Mouse (Mus musculus) frontal cortex, postnatal 25 days (tissue): Measurements from ENCODE around the gene Dnmt3l.
"Not testable (repeated sequence)": the region's sequence is repeated elsewhere in the genome, so short reads cannot be mapped to it uniquely, and the experiment has no call there.

ENCODE experiments used
- DNase-seq, 2 experiments: peaks; one replicate each; pipeline ENCODE4 v3.0.0; 2022; ENCODE audit warnings: low spot score in 2 of 2

Gene Dnmt3l

DNA sequence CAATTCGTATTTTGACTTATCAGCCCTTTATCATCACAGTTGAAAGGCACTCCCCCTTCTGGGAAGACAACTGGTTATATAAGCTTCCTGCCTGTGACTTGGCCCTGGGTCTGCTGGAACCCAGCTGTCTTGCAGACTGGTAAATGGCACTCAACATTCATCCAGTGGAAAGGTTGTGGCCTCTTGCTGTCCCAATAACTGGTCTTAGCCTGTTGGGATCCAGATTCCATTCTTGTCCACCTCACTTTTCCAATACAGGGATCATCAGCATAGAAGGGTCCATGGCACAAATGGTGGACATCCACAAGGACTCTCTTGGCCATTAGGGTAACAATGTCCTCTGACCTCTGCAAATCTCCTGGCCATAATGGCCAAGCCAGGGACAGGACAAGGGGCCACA lies 42.3 kb downstream of the Dnmt3l start:
- no peak for DNase-seq

- no peak for DNase-seq
These were observed 44.0 kb downstream of the Dnmt3l start for GRCm38 (mm10) chr10:78085711-78086110.

GRCm38 (mm10) chr10:78086444-78087061 lies 44.8 kb downstream of the Dnmt3l start:
- no peak for DNase-seq

GRCm38 (mm10) chr10:78087101-78087511 lies 45.4 kb downstream of the Dnmt3l start:
- DNase-seq: no peak

GRCm38 (mm10) chr10:78090246-78090645 lies 48.5 kb downstream of the Dnmt3l start:
- DNase-seq: no peak

- DNase-seq: no peak
These were observed 49.2 kb downstream of the Dnmt3l start for GRCm38 (mm10) chr10:78090706-78091491.

DNA sequence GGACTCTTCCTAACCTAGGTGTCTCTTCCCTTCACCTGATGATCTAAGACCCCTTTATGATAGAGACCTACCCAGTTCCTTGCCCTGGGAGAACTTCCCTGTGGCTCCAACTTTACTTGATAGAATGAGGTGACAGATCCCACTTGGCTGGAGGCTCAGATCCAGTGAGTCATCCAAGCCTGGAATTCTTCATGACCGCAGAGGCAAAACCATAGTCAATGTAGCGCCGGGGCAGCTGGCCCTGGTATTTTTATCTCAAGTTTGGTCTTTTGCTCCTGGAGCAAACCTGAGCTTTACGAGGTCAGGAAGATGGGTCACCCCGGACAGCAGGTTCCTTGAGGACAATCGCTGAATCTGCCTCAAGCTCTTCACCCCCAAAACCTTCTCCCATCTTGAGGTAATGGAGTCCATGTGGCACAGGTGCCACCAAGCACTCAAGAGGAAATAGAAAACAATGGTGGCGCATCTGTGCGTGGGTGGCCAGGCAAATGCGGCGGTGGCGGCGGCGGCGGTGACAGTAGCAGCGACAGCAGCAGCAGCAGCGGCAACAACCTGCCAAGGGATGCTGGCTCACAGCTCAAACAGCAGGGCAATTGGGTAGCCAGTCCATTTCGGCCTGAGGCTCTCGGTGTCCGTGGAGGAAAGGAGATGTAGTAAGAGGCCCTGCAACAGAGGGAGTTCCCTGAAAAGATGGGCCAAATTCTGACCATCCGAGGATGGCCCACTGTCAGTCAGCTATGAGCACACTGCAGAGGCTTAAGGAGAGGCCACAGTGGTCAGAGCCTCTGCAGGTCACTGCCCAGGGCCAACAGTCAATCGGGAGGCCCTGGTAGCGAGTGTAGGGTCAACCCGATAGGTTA lies 50.3 kb downstream of the Dnmt3l start:
- no peak for DNase-seq

DNA sequence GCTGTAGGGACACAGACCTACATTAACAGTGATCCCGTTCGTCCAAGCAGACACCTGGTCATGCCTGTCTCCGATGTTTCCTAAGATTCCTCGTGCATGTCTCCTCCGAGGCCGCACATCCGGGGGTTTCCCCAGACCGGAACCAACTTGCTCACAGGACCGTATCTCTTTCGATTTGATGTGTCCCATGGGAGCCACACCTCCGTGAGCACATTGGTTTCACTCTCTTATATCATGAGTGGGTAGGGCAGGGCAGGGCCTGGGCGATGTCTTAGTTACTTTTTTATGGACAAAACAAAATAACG lies 50.9 kb downstream of the Dnmt3l start:
- DNase-seq: no peak

DNA sequence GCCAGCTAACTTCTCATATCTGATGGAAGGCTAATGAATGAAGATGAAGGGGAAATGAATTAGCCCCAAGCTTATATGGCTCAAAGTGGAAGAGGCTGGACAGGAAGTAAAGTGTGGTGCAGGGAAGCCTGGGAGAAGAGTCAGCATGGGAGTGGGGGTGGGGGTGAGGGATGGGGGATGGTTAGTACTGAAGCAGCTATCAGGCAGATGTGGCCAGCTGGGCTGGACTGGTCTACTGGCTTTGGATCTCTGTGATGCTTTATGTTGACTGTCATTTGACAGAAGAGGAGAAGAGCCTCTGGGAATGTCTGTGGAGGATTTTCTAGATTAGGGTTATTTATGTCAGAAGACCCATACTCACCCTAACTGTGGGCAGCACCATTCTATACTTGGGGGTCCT lies 53.5 kb downstream of the Dnmt3l start:
- DNase-seq: no peak

GRCm38 (mm10) chr10:78095954-78096931 lies 54.5 kb downstream of the Dnmt3l start:
- DNase-seq: no peak

GRCm38 (mm10) chr10:78099860-78100259 lies 58.1 kb downstream of the Dnmt3l start:
- not testable (repeated sequence) for DNase-seq

DNA sequence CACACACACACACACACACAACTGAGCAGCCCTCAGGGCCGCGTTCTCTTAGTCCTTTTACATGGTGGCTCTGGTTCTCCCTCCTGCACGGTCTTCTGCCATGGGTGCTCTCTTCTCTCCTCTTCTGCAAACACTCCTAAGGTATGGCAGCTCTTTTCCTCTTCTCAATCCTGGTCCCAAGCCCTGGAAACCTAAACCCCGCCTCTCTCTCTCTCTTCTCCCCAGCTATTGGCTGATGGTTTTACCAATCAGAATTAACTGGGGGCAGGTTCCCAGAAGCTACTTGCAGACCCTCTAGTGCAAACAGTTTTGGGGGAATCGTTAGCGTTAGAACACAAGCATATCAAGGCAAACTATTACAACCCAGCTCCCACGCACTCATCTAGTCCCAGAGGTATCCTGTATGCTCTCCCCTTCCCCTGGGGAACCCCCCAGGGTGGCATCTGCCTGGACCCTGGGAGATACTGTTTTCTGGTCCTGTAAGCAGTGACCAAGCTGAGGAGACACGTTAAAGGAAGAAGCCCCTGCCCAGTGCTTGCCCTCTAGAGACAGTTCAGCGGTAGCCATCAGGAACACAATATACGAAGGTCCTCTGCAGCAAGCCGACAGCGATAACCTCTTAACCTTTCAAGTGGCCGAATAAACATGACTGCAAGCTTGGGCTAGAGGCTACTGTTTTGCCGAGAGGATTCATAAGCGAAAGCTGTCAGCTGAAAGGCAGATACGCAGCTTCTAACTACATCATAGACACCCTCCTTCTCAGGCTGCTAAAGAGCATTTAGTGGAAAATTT lies 59.4 kb downstream of the Dnmt3l start:
- no peak for DNase-seq

DNA sequence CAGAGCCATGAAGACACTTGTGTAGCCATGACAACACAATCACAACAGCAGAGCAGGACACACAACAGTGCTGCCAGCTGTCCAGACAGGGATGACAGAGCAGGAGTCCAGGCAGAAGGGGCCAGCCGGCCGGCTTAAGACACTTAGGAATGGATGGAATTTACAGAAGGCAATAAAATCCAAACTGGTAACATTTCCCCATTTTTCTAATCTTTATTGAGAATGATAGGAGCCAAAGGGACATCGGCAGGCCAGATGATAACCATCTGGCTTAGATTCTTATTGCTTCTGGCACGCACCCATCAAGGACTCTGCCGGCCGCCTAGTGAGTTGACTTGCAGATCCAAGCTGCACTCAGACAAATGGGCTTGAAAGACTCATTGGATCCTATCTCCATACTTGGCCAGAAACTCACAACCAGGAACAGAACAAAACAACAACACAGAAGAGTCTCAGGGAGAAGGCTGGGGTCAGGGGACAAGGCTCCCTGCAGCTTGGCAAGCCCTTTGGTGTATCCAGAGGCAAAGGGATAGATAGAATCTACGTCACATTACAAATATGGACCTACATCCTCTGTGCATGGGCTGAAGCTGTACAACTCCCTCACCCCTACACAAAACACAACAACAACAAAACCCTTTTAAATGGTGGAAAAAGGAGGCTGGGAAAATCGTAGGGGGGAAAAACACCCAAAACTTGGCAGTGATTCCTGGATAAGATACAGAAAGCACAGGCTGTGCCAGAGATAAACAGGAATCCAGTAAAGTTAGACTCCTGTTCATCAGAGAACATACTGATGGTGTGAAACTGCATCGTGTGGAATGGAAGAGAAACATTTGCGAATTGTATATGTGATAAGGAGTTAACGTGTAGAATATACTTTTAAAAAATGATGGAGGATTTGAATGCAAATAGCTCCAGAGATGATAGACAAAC lies 63.1 kb downstream of the Dnmt3l start:
- no peak for DNase-seq

- peak; percentile 14 to 19 for DNase-seq
These were observed 63.8 kb downstream of the Dnmt3l start for GRCm38 (mm10) chr10:78105548-78105947.
